In the genomic region with DNA sequence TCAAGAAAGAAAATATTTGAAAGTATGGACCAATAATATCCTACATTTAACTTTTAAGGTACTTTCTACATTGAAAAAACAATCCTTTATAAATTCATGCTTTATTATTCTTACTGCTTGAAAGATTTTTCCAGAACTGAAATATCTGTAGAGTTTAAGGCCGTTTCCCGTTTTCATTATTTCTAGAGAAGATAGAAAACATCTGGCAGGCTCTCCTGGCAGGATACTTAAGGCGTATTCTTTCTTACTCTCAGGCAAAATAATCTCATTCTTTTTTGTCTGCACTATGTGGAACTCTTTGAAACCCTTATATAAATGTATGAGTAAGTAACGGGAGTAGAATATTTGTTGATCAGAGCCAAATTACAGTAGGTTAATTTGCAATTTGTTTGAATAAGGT, we compare ENCODE assay signal across 21 mouse cellular contexts.
"Had no signal": no experiment of that assay in that cellular context is flagged by ENCODE, and none has a peak within 500 bp of the region (broad histone marks: within the 10 kb centered on the region; RNA-seq: fewer than 3 reads in every experiment).

No protein-coding gene starts in this region.

- H3K4me2 ChIP-seq: midbrain, embryonic 12.5 days; neural tube, embryonic 13.5 days; neural tube, embryonic 15.5 days had no signal

- H3K36me3 ChIP-seq: midbrain, embryonic 10.5 days; midbrain, embryonic 12.5 days; neural tube, embryonic 13.5 days; neural tube, embryonic 15.5 days had no signal

- H3K4me3 ChIP-seq: megakaryocyte, embryonic 14.5 days; midbrain, embryonic 10.5 days; midbrain, embryonic 12.5 days; myocyte; neural tube, embryonic 13.5 days; neural tube, embryonic 15.5 days had no signal

- ATAC-seq: liver, postnatal 0 days; midbrain, embryonic 16.5 days had no signal

- H3K27me3 ChIP-seq: megakaryocyte, embryonic 14.5 days; midbrain, embryonic 12.5 days; neural tube, embryonic 13.5 days; neural tube, embryonic 15.5 days had no signal

- H3K9me3 ChIP-seq: megakaryocyte, embryonic 14.5 days; midbrain, embryonic 10.5 days; midbrain, embryonic 12.5 days; neural tube, embryonic 13.5 days; neural tube, embryonic 15.5 days had no signal

- H3K27ac ChIP-seq: macrophage; midbrain, embryonic 10.5 days; midbrain, embryonic 12.5 days; neural tube, embryonic 13.5 days; neural tube, embryonic 15.5 days had no signal

- DNase-seq: liver, postnatal 0 days; lung, adult 2 months; lung, postnatal 14 days; lung, postnatal 36 days; midbrain, embryonic 14.5 days; retina, postnatal 1 day; right cerebral cortex, adult 18-20 months; right cerebral cortex, postnatal 25 days; right cerebral cortex, postnatal 4 days; spleen, adult 18-20 months; thymus, adult 18-20 months; thymus, postnatal 14 days; thymus, postnatal 36 days had no signal

- H3K9ac ChIP-seq: liver, postnatal 0 days; midbrain, embryonic 12.5 days; neural tube, embryonic 13.5 days; neural tube, embryonic 15.5 days had no signal

- H3K4me1 ChIP-seq: megakaryocyte, embryonic 14.5 days; midbrain, embryonic 12.5 days; neural tube, embryonic 13.5 days; neural tube, embryonic 15.5 days had no signal
